In genomic region chrX:56489758-56490157, GRCm38 (mm10) we compare ENCODE assay signal across 9 mouse cellular contexts. TPM values are rescaled to one million over a fixed set of nuclear protein-coding genes. Genes with fewer than 3 reads are reported as not detected.
DNase-seq lines count a peak whose midpoint lies in the region; ATAC-seq and TF ChIP-seq lines count a peak whose summit lies in the region.
"Had no signal": no experiment of that assay in that cellular context is flagged by ENCODE, and none has a peak within 500 bp of the region (broad histone marks: within the 10 kb centered on the region; RNA-seq: fewer than 3 reads in every experiment).

No protein-coding gene starts in this region.

- 26% methylated on average over 1 of the region's 1 CpGs for WGBS in forebrain, embryonic 14.5 days
- 21% methylated on average over 1 of the region's 1 CpGs for WGBS in forebrain, embryonic 12.5 days

- no peaks in the 10 kb centered on the region for H3K9me3 ChIP-seq in forebrain, embryonic 14.5 days (replicated peaks; ENCODE audit: control insufficient read depth, low read length)
- no peaks in the 10 kb centered on the region for H3K9me3 ChIP-seq in forebrain, embryonic 12.5 days
- H3K9me3 ChIP-seq: lung, embryonic 15.5 days had no signal

- no peak overlapping the region for H3K27ac ChIP-seq in forebrain, embryonic 14.5 days (ENCODE audit: low read depth, low read length)
- no peak overlapping the region for H3K27ac ChIP-seq in forebrain, embryonic 12.5 days
- no peak overlapping the region for H3K27ac ChIP-seq in layer of hippocampus, adult 2 months
- H3K27ac ChIP-seq: lung, embryonic 15.5 days had no signal

- H3K4me1 ChIP-seq in forebrain, embryonic 14.5 days (ENCODE audit: control insufficient read depth, insufficient read depth, low read length) = no peaks in the 10 kb centered on the region
- H3K4me1 ChIP-seq in forebrain, embryonic 12.5 days = no peaks in the 10 kb centered on the region
- H3K4me1 ChIP-seq: lung, embryonic 15.5 days had no signal

- H3K4me2 ChIP-seq in forebrain, embryonic 14.5 days (ENCODE audit: low read length) = no peak overlapping the region
- no peak overlapping the region for H3K4me2 ChIP-seq in forebrain, embryonic 12.5 days
- H3K4me2 ChIP-seq: lung, embryonic 15.5 days had no signal

- H3K4me3 ChIP-seq in forebrain, embryonic 14.5 days (ENCODE audit: low read depth, low read length) = no peak overlapping the region
- no peak overlapping the region for H3K4me3 ChIP-seq in forebrain, embryonic 12.5 days (replicated peaks)
- H3K4me3 ChIP-seq in layer of hippocampus, adult 2 months = no peak overlapping the region
- H3K4me3 ChIP-seq: lung, embryonic 15.5 days had no signal

- peak; percentile 80 for DNase-seq in forebrain, embryonic 14.5 days (ENCODE audit: low spot score)
- peak; percentile 43 to 69 for DNase-seq in CD8-positive naive resting alpha-beta T cell, adult 2 months (ENCODE audit: low read depth in 2 of 2, low spot score in 2 of 2)
- DNase-seq in c-Kit-negative CD71-positive TER-119-positive erythroid progenitor cells, embryonic 14.5 days (ENCODE audit: low read depth, low spot score) = peak; percentile 62
- peak; percentile 36 to 67 for DNase-seq in frontal cortex, postnatal 25 days (ENCODE audit: low spot score in 2 of 2)
- peak; percentile 56 to 76 for DNase-seq in layer of hippocampus, adult 2 months (ENCODE audit: low spot score in 2 of 2)
- peak; percentile 82 for DNase-seq in lung, postnatal 10 days
- DNase-seq in spleen, adult 18-20 months = peak; percentile 14 to 66

- no peaks in the 10 kb centered on the region for H3K27me3 ChIP-seq in forebrain, embryonic 14.5 days (replicated peaks; ENCODE audit: control insufficient read depth, insufficient read depth, low read length)
- no peaks in the 10 kb centered on the region for H3K27me3 ChIP-seq in forebrain, embryonic 12.5 days
- H3K27me3 ChIP-seq: lung, embryonic 15.5 days had no signal

- TF ChIP-seq CTCF in layer of hippocampus, adult 2 months (conservative IDR thresholded peaks at IDR 0.05) = peak; percentile 94

- ATAC-seq in forebrain, embryonic 14.5 days = no peak
- ATAC-seq in forebrain, embryonic 12.5 days (ENCODE audit: low FRiP score) = no peak

- no peaks in the 10 kb centered on the region for H3K36me3 ChIP-seq in forebrain, embryonic 14.5 days (ENCODE audit: control insufficient read depth, insufficient read depth, low read length)
- 0 out of 2 replicates have a peak, but pooled peaks cover 2% of the 10 kb centered on the region for H3K36me3 ChIP-seq in forebrain, embryonic 12.5 days (replicated peaks)

- H3K9ac ChIP-seq in forebrain, embryonic 14.5 days (ENCODE audit: low read length) = no peak overlapping the region
- H3K9ac ChIP-seq in forebrain, embryonic 12.5 days = no peak overlapping the region
- H3K9ac ChIP-seq: lung, embryonic 15.5 days had no signal

RNA-seq across cellular contexts. Expression of gene Gm10477, which starts 34.8 kb away (rescaled TPM):
- not detected in 2 replicates for polyA plus RNA-seq in forebrain, embryonic 14.5 days (2014; fragmentation: Nextera tagmentation; extraction: Ambion mirVana)
- not detected in 2 replicates for polyA plus RNA-seq in forebrain, embryonic 12.5 days (2016; fragmentation: Nextera tagmentation; extraction: Ambion mirVana)
- total RNA-seq in layer of hippocampus, adult 2 months (2021) = not detected
- polyA plus RNA-seq: lung, embryonic 15.5 days had no signal

RNA-seq across cellular contexts. Expression of gene Ints6l, which starts 35.1 kb away (rescaled TPM):
- polyA plus RNA-seq in forebrain, embryonic 14.5 days (2014; fragmentation: Nextera tagmentation; extraction: Ambion mirVana) = 16.3 and 17.1 TPM in 2 replicates
- polyA plus RNA-seq in forebrain, embryonic 12.5 days (2016; fragmentation: Nextera tagmentation; extraction: Ambion mirVana) = 22.9 and 25.5 TPM in 2 replicates
- total RNA-seq in layer of hippocampus, adult 2 months (2021) = 10 to 100 TPM; 38.3 to 40.7 TPM

RNA-seq across cellular contexts. Expression of gene Gm2174, which starts 42.0 kb away (rescaled TPM):
- polyA plus RNA-seq in forebrain, embryonic 14.5 days (2014; fragmentation: Nextera tagmentation; extraction: Ambion mirVana) = 2.3 and 3.1 TPM in 2 replicates
- polyA plus RNA-seq in forebrain, embryonic 12.5 days (2016; fragmentation: Nextera tagmentation; extraction: Ambion mirVana) = 0.77 and 1.8 TPM in 2 replicates
- total RNA-seq in layer of hippocampus, adult 2 months (2021) = not detected

RNA-seq across cellular contexts. Expression of gene Gm648, which starts 59.6 kb away (rescaled TPM):
- polyA plus RNA-seq in forebrain, embryonic 14.5 days (2014; fragmentation: Nextera tagmentation; extraction: Ambion mirVana) = not detected in 2 replicates
- polyA plus RNA-seq in forebrain, embryonic 12.5 days (2016; fragmentation: Nextera tagmentation; extraction: Ambion mirVana) = 0.18 and 0.19 TPM in 2 replicates
- total RNA-seq in layer of hippocampus, adult 2 months (2021) = not detected
